Mouse (Mus musculus): ENCODE data around the gene Hectd3. TPM values are rescaled to one million over a fixed set of nuclear protein-coding genes. Genes with fewer than 3 reads are reported as not detected.

Hectd3 gene
- polyA plus RNA-seq, 1 experiment from 2014 or later = 6.7 TPM

DNA sequence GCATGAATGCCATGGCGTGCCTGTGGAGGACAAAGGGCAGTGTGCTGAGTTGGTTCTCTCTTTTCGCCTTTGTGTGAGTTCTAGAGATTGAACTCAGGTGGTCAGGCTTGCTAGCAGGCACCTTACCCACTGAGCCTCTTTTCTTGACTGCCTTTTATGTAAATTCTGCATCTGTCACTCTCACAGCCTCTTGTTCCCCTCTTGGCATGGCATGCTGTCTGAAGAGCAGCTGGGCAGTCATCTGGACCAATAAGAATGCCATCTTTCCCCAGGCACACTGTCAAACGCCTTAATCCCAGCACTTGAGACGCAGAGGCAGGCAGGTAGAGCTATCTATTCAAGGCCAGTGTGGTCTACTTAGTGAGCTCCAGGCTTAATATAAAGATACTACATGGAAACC is 58.8 kb downstream of the Hectd3 start:
- no peak for ATAC-seq (ENCODE audit: insufficient number of reproducible peaks, low FRiP score, low TSS enrichment, low read depth)
- Histone ChIP-seq H3K27me3 (ENCODE audit: control insufficient read depth, insufficient read depth, low read length) (no peaks in the 10 kb centered on the region), H3K9ac (ENCODE audit: low read length) (no peak overlapping the region), H3K4me3 (ENCODE audit: low read depth, low read length) (no peak overlapping the region), H3K4me1 (ENCODE audit: control insufficient read depth, insufficient read depth, low read length) (no peaks in the 10 kb centered on the region), H3K4me2 (ENCODE audit: low read depth, severe bottlenecking) (no peak overlapping the region), H3K36me3 (ENCODE audit: control insufficient read depth, insufficient read depth, low read length) (no peaks in the 10 kb centered on the region), H3K27ac (replicated peaks; ENCODE audit: low read depth, low read length) (no peak overlapping the region), H3K9me3 (ENCODE audit: control insufficient read depth, low read length) (no peaks in the 10 kb centered on the region)
- DNase-seq (ENCODE audit: low spot score) = no peak
- WGBS = 93% methylated on average over 4 of the region's 4 CpGs

Other genes starting within 250 kb of the Hectd3 start
- 41.1 and 43.3 TPM in 2 replicates for gene Toe1, start 187.7 kb upstream of the Hectd3 start, polyA plus RNA-seq (2014; fragmentation: Nextera tagmentation; extraction: Ambion mirVana)
- 21.2 and 25.3 TPM in 2 replicates for gene Mutyh, start 187.6 kb upstream of the Hectd3 start, polyA plus RNA-seq (2014; fragmentation: Nextera tagmentation; extraction: Ambion mirVana)
- 1.2 and 1.4 TPM in 2 replicates for gene Hpdl, start 173.6 kb upstream of the Hectd3 start, polyA plus RNA-seq (2014; fragmentation: Nextera tagmentation; extraction: Ambion mirVana)
- 1.1 and 1.3 TPM in 2 replicates for gene Zswim5, start 117.9 kb upstream of the Hectd3 start, polyA plus RNA-seq (2014; fragmentation: Nextera tagmentation; extraction: Ambion mirVana)
- gene Urod, start 904 bp upstream of the Hectd3 start, polyA plus RNA-seq (2014; fragmentation: Nextera tagmentation; extraction: Ambion mirVana) = 121 and 129 TPM in 2 replicates
- 53.5 and 57.2 TPM in 2 replicates for gene Eif2b3, start 24.1 kb downstream of the Hectd3 start, polyA plus RNA-seq (2014; fragmentation: Nextera tagmentation; extraction: Ambion mirVana)
- 6.1 and 6.3 TPM in 2 replicates for gene Ptch2, start 100.8 kb downstream of the Hectd3 start, polyA plus RNA-seq (2014; fragmentation: Nextera tagmentation; extraction: Ambion mirVana)
- gene Btbd19, start 130.4 kb downstream of the Hectd3 start, polyA plus RNA-seq (2014; fragmentation: Nextera tagmentation; extraction: Ambion mirVana) = 4.1 and 4.5 TPM in 2 replicates
- not detected in 2 replicates for gene Tctex1d4, start 131.5 kb downstream of the Hectd3 start, polyA plus RNA-seq (2014; fragmentation: Nextera tagmentation; extraction: Ambion mirVana)
- gene Plk3, start 138.6 kb downstream of the Hectd3 start, polyA plus RNA-seq (2014; fragmentation: Nextera tagmentation; extraction: Ambion mirVana) = 2.0 and 2.3 TPM in 2 replicates
- 1,072 and 1,111 TPM in 2 replicates for gene Rps8, start 160.9 kb downstream of the Hectd3 start, polyA plus RNA-seq (2014; fragmentation: Nextera tagmentation; extraction: Ambion mirVana)
- gene Kif2c, start 187.3 kb downstream of the Hectd3 start, polyA plus RNA-seq (2014; fragmentation: Nextera tagmentation; extraction: Ambion mirVana) = 125 and 136 TPM in 2 replicates